Mouse (Mus musculus) myocyte (in vitro differentiated cells): ENCODE results near the gene Cdrt4.

Experiments
- CEBPB ChIP-seq: IDR thresholded peaks from 2 replicates; pipeline ENCODE4 v1.6.1; 2011; ENCODE audit warnings: mild to moderate bottlenecking, moderate library complexity; ENCODE audit not compliant: poor library complexity, insufficient read depth, severe bottlenecking
- E2F4 ChIP-seq: IDR thresholded peaks from one replicate; pipeline ENCODE4 v1.6.1; 2011; ENCODE audit warnings: mild to moderate bottlenecking, control low read depth, moderate library complexity; ENCODE audit not compliant: insufficient read depth
- POLR2A ChIP-seq: IDR thresholded peaks from one replicate; pipeline ENCODE4 v1.6.1; 2011; ENCODE audit warnings: low read depth, mild to moderate bottlenecking, control low read depth, moderate library complexity; ENCODE audit not compliant: insufficient read length
- POLR2AphosphoS2 ChIP-seq: IDR thresholded peaks from one replicate; pipeline ENCODE4 v1.6.1; 2011; ENCODE audit warnings: low read depth, control low read depth; ENCODE audit not compliant: insufficient read length
- USF1 ChIP-seq: IDR thresholded peaks from one replicate; pipeline ENCODE4 v1.6.1; 2011; ENCODE audit warnings: low read depth, mild to moderate bottlenecking, control low read depth, moderate library complexity

- TF ChIP-seq POLR2A, result no peak
- no peak for TF ChIP-seq E2F4
- no peak for TF ChIP-seq USF1
- no peak for TF ChIP-seq CEBPB
- no peak for TF ChIP-seq POLR2AphosphoS2
Measured at GRCm38 (mm10) chr11:62990150-62990685, 39.2 kb downstream of the Cdrt4 start.
